Mouse (Mus musculus) MEL (cell line): ENCODE data around the gene Enox1. TPM values are rescaled to one million over a fixed set of nuclear protein-coding genes. Genes with fewer than 3 reads are reported as not detected.

Experiments used
- DNase-seq: peaks from one replicate; pipeline ENCODE4 v3.0.0; 2011; ENCODE audit warnings: low read depth, low spot score
- H3K27ac ChIP-seq: 2 replicates; pipeline ENCODE4 v1.5.1; 2012; ENCODE audit warnings: low read depth, mild to moderate bottlenecking, control low read depth, low read length, moderate library complexity; ENCODE audit not compliant: control insufficient read depth
- H3K27me3 ChIP-seq, 2 experiments: fragments of 150-350 bp in 1 of 2; sonication (generic) in 1 of 2; 2 replicates each; pipeline ENCODE4 v1.6.1; 2012; ENCODE audit warnings: low read length in 2 of 2, mild to moderate bottlenecking in 2 of 2, improper control_type of control experiment in 1 of 2, moderate library complexity in 1 of 2; ENCODE audit not compliant: insufficient read depth in 2 of 2, control insufficient read depth in 1 of 2
- H3K36me3 ChIP-seq, 2 experiments: 2 replicates each; pipeline ENCODE4 v1.6.1; 2012 to 2014; ENCODE audit warnings: low read length in 2 of 2, improper control_type of control experiment in 1 of 2, inconsistent platforms in 1 of 2, mild to moderate bottlenecking in 1 of 2; ENCODE audit not compliant: insufficient read depth in 2 of 2, control insufficient read depth in 1 of 2
- H3K4me1 ChIP-seq, 2 experiments: fragments of 150-350 bp in 1 of 2; sonication (generic) in 1 of 2; 2 replicates each; pipeline ENCODE4 v1.6.1; 2012; ENCODE audit warnings: low read length in 2 of 2, improper control_type of control experiment in 1 of 2, mild to moderate bottlenecking in 1 of 2; ENCODE audit not compliant: insufficient read depth in 2 of 2, control insufficient read depth in 1 of 2
- H3K4me3 ChIP-seq, 2 experiments: fragments of 150-350 bp in 1 of 2; sonication (generic) in 1 of 2; 2 replicates each; pipeline ENCODE4 v1.5.1; 2012; ENCODE audit warnings: low read depth in 2 of 2, low read length in 2 of 2, mild to moderate bottlenecking in 2 of 2, moderate library complexity in 2 of 2, control low read depth in 1 of 2, improper control_type of control experiment in 1 of 2; ENCODE audit not compliant: control insufficient read depth in 1 of 2, insufficient read depth in 1 of 2
- H3K79me2 ChIP-seq: 2 replicates; pipeline ENCODE4 v1.6.1; 2012; ENCODE audit warnings: mild to moderate bottlenecking, low read length, moderate library complexity; ENCODE audit not compliant: control insufficient read depth, poor library complexity, insufficient read depth
- H3K9ac ChIP-seq: 2 replicates; pipeline ENCODE4 v1.6.1; 2012; ENCODE audit warnings: low read depth, mild to moderate bottlenecking, control low read depth, low read length, moderate library complexity; ENCODE audit not compliant: control insufficient read depth, poor library complexity, severe bottlenecking
- H3K9me3 ChIP-seq: fragments of 150-350 bp; sonication (generic); replicated peaks from 2 replicates; pipeline ENCODE4 v1.6.1; 2012; ENCODE audit warnings: mild to moderate bottlenecking, low read length, improper control_type of control experiment, moderate library complexity; ENCODE audit not compliant: insufficient read depth
- BHLHE40 ChIP-seq: IDR thresholded peaks from 2 replicates; pipeline ENCODE4 v1.6.1; 2012; ENCODE audit warnings: low read depth, mild to moderate bottlenecking, inconsistent platforms, low read length, improper control_type of control experiment, borderline replicate concordance
- CHD1 ChIP-seq: IDR thresholded peaks from 2 replicates; pipeline ENCODE4 v1.6.1; 2012; ENCODE audit warnings: low read depth, mild to moderate bottlenecking, inconsistent platforms, low read length, improper control_type of control experiment
- CTCF ChIP-seq, 3 experiments: IDR thresholded peaks in 2 of 3; conservative IDR thresholded peaks in 1 of 3; 2 replicates each; pipeline ENCODE4 v1.5.1; 2011 to 2012; ENCODE audit warnings: low read length in 3 of 3, low read depth in 2 of 3, mild to moderate bottlenecking in 2 of 3, improper control_type of control experiment in 1 of 3, inconsistent platforms in 1 of 3, mixed read lengths in 1 of 3, moderate library complexity in 1 of 3; ENCODE audit not compliant: control insufficient read depth in 1 of 3, insufficient read depth in 1 of 3, poor library complexity in 1 of 3, severe bottlenecking in 1 of 3
- ELF1 ChIP-seq: IDR thresholded peaks from 2 replicates; pipeline ENCODE4 v1.6.1; 2014; ENCODE audit warnings: low read depth, mild to moderate bottlenecking, inconsistent platforms, low read length, improper control_type of control experiment, moderate library complexity
- EP300 ChIP-seq, 2 experiments: IDR thresholded peaks; 2 replicates each; pipeline ENCODE4 v1.6.1; 2011; ENCODE audit warnings: improper control_type of control experiment in 2 of 2, low read length in 2 of 2, low read depth in 1 of 2, mild to moderate bottlenecking in 1 of 2
- GATA1 ChIP-seq: IDR thresholded peaks from 2 replicates; pipeline ENCODE4 v1.6.1; 2011; ENCODE audit warnings: low read depth, low read length, improper control_type of control experiment
- MAFK ChIP-seq: IDR thresholded peaks from 2 replicates; pipeline ENCODE4 v1.6.1; 2011; ENCODE audit warnings: low read depth, mild to moderate bottlenecking, low read length, improper control_type of control experiment, borderline replicate concordance
- MAZ ChIP-seq: IDR thresholded peaks from 2 replicates; pipeline ENCODE4 v1.6.1; 2012; ENCODE audit warnings: low read depth, mild to moderate bottlenecking, inconsistent platforms, low read length, improper control_type of control experiment
- MEF2A ChIP-seq: IDR thresholded peaks from 2 replicates; pipeline ENCODE4 v1.6.1; 2014; ENCODE audit warnings: low read depth, mild to moderate bottlenecking, inconsistent platforms, low read length, improper control_type of control experiment; ENCODE audit not compliant: poor library complexity, insufficient replicate concordance, severe bottlenecking; ENCODE audit errors: extremely low read depth
- MXI1 ChIP-seq: IDR thresholded peaks from 2 replicates; pipeline ENCODE4 v1.6.1; 2011; ENCODE audit warnings: mild to moderate bottlenecking, low read depth, low read length, improper control_type of control experiment
- MYB ChIP-seq: IDR thresholded peaks from 2 replicates; pipeline ENCODE4 v1.6.1; 2011; ENCODE audit warnings: mild to moderate bottlenecking, low read depth, low read length, improper control_type of control experiment
- MYC ChIP-seq: IDR thresholded peaks from 2 replicates; pipeline ENCODE4 v1.6.1; 2011; ENCODE audit warnings: low read depth, mild to moderate bottlenecking, low read length, improper control_type of control experiment, moderate library complexity
- NELFE ChIP-seq: IDR thresholded peaks from 2 replicates; pipeline ENCODE4 v1.6.1; 2011; ENCODE audit warnings: low read depth, low read length, improper control_type of control experiment
- NRF1 ChIP-seq: IDR thresholded peaks from 2 replicates; pipeline ENCODE4 v1.6.1; 2014; ENCODE audit warnings: low read depth, mild to moderate bottlenecking, inconsistent platforms, low read length, improper control_type of control experiment, moderate library complexity; ENCODE audit not compliant: poor library complexity, insufficient read depth, severe bottlenecking
- POLR2A ChIP-seq, 2 experiments: IDR thresholded peaks; 2 replicates each; pipeline ENCODE4 v1.6.1; 2011 to 2012; ENCODE audit warnings: low read length in 2 of 2, mild to moderate bottlenecking in 2 of 2, control low read depth in 1 of 2, improper control_type of control experiment in 1 of 2, low read depth in 1 of 2, moderate library complexity in 1 of 2; ENCODE audit not compliant: control insufficient read depth in 1 of 2, insufficient read depth in 1 of 2, poor library complexity in 1 of 2
- POLR2AphosphoS2 ChIP-seq: IDR thresholded peaks from 2 replicates; pipeline ENCODE4 v1.6.1; 2011; ENCODE audit warnings: low read length, improper control_type of control experiment
- RAD21 ChIP-seq: IDR thresholded peaks from 2 replicates; pipeline ENCODE4 v1.6.1; 2011; ENCODE audit warnings: mild to moderate bottlenecking, low read depth, low read length, improper control_type of control experiment
- RCOR1 ChIP-seq: IDR thresholded peaks from 2 replicates; pipeline ENCODE4 v1.6.1; 2012; ENCODE audit warnings: low read depth, mild to moderate bottlenecking, inconsistent platforms, low read length, improper control_type of control experiment
- SIN3A ChIP-seq: IDR thresholded peaks from 2 replicates; pipeline ENCODE4 v1.6.1; 2012; ENCODE audit warnings: low read length, improper control_type of control experiment, inconsistent platforms
- SMC3 ChIP-seq: IDR thresholded peaks from 2 replicates; pipeline ENCODE4 v1.6.1; 2011; ENCODE audit warnings: low read depth, low read length, improper control_type of control experiment
- TAL1 ChIP-seq: IDR thresholded peaks from 2 replicates; pipeline ENCODE4 v1.6.1; 2012; ENCODE audit warnings: mild to moderate bottlenecking, inconsistent platforms, low read length, moderate library complexity, mixed read lengths
- USF1 ChIP-seq: IDR thresholded peaks from 2 replicates; pipeline ENCODE4 v1.6.1; 2014; ENCODE audit warnings: low read depth, mild to moderate bottlenecking, inconsistent platforms, low read length, improper control_type of control experiment, moderate library complexity
- USF2 ChIP-seq, 2 experiments: IDR thresholded peaks; 2 replicates each; pipeline ENCODE4 v1.6.1; 2011 to 2012; ENCODE audit warnings: improper control_type of control experiment in 2 of 2, low read length in 2 of 2, borderline replicate concordance in 1 of 2, inconsistent platforms in 1 of 2, low read depth in 1 of 2, mild to moderate bottlenecking in 1 of 2; ENCODE audit not compliant: insufficient read depth in 1 of 2
- ZC3H11A ChIP-seq: IDR thresholded peaks from 2 replicates; pipeline ENCODE4 v1.6.1; 2012; ENCODE audit warnings: low read depth, mild to moderate bottlenecking, inconsistent platforms, low read length, improper control_type of control experiment
- ZKSCAN1 ChIP-seq: IDR thresholded peaks from 2 replicates; pipeline ENCODE4 v1.6.1; 2012; ENCODE audit warnings: low read depth, mild to moderate bottlenecking, inconsistent platforms, low read length, improper control_type of control experiment, moderate library complexity
- ZNF384 ChIP-seq: IDR thresholded peaks from 2 replicates; pipeline ENCODE4 v1.6.1; 2012; ENCODE audit warnings: low read depth, mild to moderate bottlenecking, inconsistent platforms, low read length, improper control_type of control experiment
- polyA plus RNA-seq, 2 experiments: library from polyadenylated mRNA; stranded (reverse) in 1 of 2; unstranded in 1 of 2; fragments of >175 nt in 1 of 2; fragments of >200 nt in 1 of 2; gene quantifications; 2 replicates each; pipeline versions ENCODE4 v1.2.1 to v1.2.4; 2012; ENCODE audit warnings: low replicate concordance in 2 of 2, low read depth in 1 of 2; ENCODE audit not compliant: insufficient read length in 2 of 2, insufficient read depth in 1 of 2, missing spikeins in 1 of 2
- total RNA-seq: library from RNA; depleted of rRNA; stranded (reverse); fragments of 300-350 nt; gene quantifications from 2 replicates; pipeline ENCODE4 v1.2.3, GENCODE M21; 2012

Enox1 gene
- total and polyA plus RNA-seq, 3 experiments, result not detected

DNA sequence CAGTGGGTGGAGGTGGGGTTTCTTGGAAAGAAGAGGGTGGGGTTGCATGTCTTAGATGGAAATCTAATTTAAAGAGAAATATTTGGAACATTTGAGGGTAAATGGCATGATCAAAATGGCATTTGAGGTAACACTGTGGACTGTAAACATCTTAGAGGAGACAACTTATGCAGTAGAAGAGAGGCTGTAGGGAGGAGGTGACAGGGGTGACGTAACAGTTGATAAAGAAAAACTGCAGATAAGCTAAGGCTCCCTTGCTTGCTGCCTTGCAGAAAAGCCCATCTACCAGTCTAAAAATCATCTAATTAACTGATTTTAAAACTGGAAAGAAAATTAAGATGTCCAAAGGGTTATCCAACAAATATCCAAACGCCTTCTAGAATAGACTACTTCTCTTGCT lies 123.9 kb downstream of the Enox1 start:
- no peak overlapping the region for H3K27ac ChIP-seq
- H3K79me2 ChIP-seq, result no peaks in the 10 kb centered on the region
- no peaks in the 10 kb centered on the region for H3K36me3 ChIP-seq
- H3K27me3 ChIP-seq, result no peaks in the 10 kb centered on the region
- no peak overlapping the region for H3K9ac ChIP-seq
- H3K4me1 ChIP-seq, result no peaks in the 10 kb centered on the region
- no peak overlapping the region for H3K4me3 ChIP-seq
- no peaks in the 10 kb centered on the region for H3K9me3 ChIP-seq
- no peak for DNase-seq
- TF ChIP-seq MAFK (no peak), MXI1 (no peak), RCOR1 (no peak), ZNF384 (no peak), RAD21 (no peak), EP300 (IDR thresholded peaks at IDR 0.05; ENCODE audit: low read depth in 1 of 2, low read length in 2 of 2) (no peak), CTCF (IDR thresholded peaks at IDR 0.05 in 2 of 3, conservative IDR thresholded peaks at IDR 0.05 in 1 of 3; ENCODE audit: control insufficient read depth in 1 of 3, insufficient read depth in 1 of 3, low read depth in 2 of 3, low read length in 3 of 3, poor library complexity in 1 of 3, severe bottlenecking in 1 of 3) (no peak), POLR2A (IDR thresholded peaks at IDR 0.05; ENCODE audit: control insufficient read depth in 1 of 2, insufficient read depth in 1 of 2, low read depth in 1 of 2, low read length in 2 of 2, poor library complexity in 1 of 2) (no peak), SMC3 (no peak), ZKSCAN1 (no peak), NELFE (no peak), MYC (no peak), POLR2AphosphoS2 (no peak), USF1 (no peak), ZC3H11A (no peak), CHD1 (no peak)

DNA sequence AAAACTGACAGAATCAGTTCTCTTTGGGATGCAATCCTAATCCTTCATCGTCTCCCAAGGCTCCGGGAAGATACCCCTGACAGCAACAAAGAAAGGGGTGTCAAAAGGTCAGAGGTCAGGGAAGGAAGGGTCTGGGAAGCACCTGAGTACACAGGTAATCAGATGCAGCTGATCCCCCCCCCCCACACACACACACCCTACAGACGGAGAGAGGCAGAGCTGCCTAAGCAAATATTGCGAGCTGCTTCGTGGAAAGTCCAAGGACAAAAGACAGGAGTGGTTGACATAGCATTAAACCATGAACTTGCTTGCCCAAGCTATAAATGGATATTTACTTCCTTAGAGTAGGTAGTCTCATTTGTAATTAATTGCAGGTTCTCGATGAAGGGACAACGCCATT lies 124.3 kb downstream of the Enox1 start:
- Histone ChIP-seq H3K27me3 (no peaks in the 10 kb centered on the region), H3K36me3 (no peaks in the 10 kb centered on the region), H3K4me3 (no peak overlapping the region), H3K79me2 (no peaks in the 10 kb centered on the region), H3K4me1 (no peaks in the 10 kb centered on the region), H3K9ac (no peak overlapping the region), H3K27ac (no peak overlapping the region), H3K9me3 (no peaks in the 10 kb centered on the region)
- TF ChIP-seq CTCF (IDR thresholded peaks at IDR 0.05 in 2 of 3, conservative IDR thresholded peaks at IDR 0.05 in 1 of 3; ENCODE audit: control insufficient read depth in 1 of 3, insufficient read depth in 1 of 3, low read depth in 2 of 3, low read length in 3 of 3, poor library complexity in 1 of 3, severe bottlenecking in 1 of 3) (no peak), MYB (no peak), MAZ (no peak), SIN3A (no peak), BHLHE40 (no peak), GATA1 (no peak), MAFK (no peak), ELF1 (no peak), ZC3H11A (no peak), TAL1 (no peak), USF2 (IDR thresholded peaks at IDR 0.05; ENCODE audit: borderline replicate concordance in 1 of 2, insufficient read depth in 1 of 2, low read depth in 1 of 2, low read length in 2 of 2) (no peak), MEF2A (no peak), MXI1 (no peak), NRF1 (no peak)
- no peak for DNase-seq
